Mouse (Mus musculus) frontal cortex, postnatal 10 days (tissue): ENCODE data around the gene Rabep1.
"Not testable (repeated sequence)": the region's sequence is repeated elsewhere in the genome, so short reads cannot be mapped to it uniquely, and the experiment has no call there.

Experiments
- DNase-seq, 2 experiments: peaks; one replicate each; pipeline ENCODE4 v3.0.0; 2022; ENCODE audit warnings: low spot score in 2 of 2, mixed read lengths in 1 of 2

Rabep1 gene

DNA sequence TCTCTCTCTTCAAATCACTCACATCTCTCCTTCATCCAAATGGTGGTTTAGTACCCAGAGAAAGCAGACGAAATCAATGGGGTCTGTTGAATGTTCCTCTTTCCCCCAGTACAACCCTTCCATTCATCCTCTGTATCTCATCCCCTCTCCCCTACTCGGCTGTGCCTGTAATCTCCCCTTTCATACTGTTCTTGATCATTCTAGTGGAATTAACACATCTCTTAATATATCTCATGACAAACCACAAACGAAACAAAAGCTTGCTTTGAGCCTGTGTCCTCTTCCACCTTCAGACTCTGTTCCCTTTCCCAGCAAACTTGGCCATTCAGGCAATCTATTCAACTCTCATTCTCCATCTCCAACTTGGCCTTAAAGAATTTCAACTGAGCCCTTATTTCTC lies 13.4 kb upstream of the Rabep1 start:
- DNase-seq: no peak

DNA sequence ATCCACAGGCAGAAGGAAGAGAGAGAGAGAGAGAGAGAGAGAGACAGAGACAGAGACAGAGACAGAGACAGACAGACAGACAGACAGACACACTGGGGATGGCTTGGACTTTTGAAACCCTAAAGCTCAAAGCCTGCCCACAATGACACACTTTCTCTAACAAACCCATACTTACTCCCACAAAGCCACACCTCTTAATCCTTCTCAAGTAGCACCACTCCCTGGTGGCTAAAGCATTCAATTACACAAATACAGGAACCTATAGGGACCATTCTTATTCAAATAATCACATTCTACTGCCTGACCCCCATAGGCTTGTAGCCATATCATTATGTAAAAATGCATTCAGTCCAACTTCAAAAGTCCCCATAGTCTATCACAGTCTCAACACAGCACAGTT lies 11.2 kb upstream of the Rabep1 start:
- no peak for DNase-seq

DNA sequence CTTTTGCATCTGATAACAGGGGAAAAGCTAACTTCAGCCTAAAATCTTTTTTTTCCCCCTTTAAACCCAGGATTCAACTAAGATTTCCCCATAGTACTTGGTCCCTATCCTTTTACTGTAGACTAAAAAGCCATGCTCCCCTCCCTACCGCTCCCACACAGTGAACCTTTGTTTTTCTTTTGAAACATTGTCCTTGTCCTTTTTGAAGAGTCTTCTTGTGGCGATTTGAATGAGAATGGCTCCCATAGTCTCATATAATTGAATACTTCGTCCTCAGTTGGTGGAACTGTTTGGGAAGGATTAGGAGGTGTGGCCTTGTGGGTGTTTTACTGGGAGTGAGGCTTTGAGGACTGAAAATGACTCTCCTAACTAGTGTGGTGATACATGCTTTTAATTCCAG lies 10.7 kb upstream of the Rabep1 start:
- no peak for DNase-seq

DNA sequence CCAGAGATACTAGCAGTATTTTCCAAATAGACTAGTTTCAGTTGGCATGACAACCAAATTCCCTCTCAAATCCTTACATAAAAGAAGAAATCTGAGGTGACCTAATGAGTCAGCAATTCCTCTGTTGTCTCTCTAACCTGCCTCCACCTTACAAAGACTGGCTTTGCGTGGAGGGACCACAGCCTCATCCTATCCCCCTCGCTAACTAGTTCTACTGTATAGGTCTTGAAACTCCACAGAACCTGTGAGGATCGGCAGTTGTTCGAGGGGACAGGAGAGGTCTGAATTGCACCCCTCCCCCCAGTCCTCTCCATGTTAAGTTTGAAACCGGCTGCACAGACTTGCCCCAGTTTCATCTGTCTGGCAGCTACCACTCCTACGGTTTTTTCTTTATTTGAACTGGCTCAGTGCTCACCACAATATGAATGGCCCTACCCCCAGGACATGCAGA lies 9.2 kb upstream of the Rabep1 start:
- DNase-seq: no peak

DNA sequence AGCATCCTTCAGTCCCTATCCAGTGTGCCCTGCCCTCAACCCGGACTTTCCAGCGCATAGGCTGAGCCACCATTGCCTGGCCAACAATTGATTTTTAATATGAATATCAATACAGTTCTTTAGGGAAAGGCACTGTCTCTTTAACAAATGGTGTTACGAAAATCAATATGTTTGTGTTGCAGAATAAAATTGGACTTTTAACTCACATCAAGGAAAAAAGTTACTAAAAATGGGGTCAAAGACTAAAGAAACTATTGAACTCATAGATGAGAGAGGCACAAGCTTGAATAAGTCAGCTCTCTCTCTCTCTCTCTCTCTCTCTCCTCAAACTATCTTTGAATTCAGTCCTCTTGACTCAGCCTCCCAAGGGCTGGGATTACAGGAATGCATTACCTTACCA lies 7.5 kb upstream of the Rabep1 start:
- no peak for DNase-seq

DNA sequence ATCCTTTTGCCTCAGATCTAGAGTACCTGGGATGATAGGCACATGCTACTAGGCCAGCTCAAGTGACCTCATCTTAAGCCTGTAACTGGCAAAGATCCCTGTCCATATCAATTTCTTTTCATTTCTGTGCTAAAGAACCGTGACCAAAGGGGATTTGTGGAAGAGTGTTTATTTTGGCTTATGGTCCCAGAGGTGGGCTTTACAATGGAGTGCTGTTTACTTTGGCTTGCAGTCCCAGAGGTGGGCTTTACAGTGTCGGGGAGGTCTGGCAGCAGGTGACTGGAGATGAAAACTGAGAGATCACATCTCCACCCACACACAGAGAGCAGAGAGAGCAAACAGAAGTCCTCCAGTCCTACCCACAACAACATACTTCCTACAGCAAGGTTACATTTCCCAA lies 6.0 kb upstream of the Rabep1 start:
- DNase-seq: no peak

DNA sequence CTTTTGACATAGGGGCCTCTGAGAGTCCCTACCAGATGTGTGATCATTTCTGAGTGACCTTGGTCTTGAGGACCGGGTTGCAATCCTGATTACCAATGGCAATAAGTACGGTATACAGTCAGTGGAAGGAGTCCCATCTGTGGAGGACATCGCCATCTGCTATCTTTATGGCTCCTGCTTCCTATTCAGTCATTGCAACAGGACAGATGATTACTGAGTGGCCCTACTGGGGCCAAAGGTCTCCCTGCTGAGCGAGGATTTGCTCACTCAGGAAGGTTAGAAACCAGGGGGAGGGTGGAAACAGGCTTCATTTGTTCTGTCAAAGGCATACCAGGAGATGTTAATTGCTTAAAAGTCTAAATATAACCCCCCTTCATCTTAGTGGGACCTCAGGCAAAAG lies 1.6 kb upstream of the Rabep1 start:
- no peak for DNase-seq

DNA sequence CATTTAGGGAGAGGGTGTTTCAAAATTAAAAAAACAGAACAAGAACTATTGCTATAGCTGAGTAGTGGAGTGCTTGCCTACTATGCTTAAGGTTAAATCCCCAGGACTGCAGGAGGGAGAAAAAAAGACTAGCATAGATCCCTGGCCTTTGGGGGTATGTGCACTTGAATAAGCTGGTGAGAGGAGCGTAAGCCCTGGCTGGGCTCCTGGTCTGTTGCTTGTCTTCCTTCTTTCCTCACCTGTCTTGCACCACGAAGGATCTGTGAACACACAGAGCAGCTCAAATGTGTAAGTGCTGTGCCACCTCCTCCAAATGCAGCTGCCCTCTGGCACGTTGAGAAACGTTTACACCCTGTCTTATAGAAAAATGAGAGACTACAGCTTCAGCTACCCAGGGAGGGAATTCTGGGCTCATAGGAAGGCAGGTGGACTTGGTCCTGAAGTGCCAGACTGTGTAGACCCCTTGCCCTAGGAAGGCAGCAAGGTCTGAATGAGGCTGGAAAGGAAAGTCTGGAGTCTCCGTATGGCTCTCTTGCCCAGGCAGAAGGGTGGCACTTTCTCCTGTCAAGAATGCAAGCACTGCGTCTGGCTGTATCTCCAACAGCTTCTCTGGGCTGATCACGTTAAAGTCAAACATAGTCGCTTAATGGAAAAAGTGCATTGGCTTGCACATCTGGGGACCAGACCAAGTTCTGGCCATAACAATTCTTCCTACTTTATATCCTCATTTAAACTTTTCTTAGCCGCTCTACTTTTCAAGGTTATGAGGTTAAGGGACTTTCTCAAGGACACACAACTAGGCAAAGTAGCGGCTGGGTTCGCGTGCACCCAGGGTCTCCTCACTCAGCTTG lies 652 bp upstream of the Rabep1 start:
- no peak for DNase-seq

DNA sequence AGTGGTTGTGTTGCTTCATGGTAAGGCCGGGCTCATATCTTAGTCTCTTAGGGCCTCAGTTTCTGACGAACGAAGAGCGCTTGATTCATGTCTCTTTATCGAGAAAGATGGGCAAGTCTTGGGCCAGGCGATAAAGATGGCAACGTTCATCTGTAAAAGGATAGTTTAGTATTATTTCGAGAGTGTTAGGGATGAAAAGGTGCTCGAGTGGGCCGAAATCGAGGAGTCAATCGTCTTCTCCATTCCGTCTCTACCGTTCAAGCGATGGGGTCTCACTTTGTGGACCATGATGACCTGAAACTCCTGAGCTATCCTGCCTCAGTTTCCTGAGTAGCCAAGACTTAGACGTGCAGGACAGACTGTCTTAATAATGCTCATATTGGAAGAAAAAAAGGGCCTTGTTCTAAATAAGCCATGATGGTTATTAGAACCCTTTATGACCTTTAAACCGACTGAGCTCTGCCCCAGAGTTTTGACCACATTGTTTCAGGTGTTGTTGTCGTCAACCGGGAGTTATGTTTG lies 940 bp downstream of the Rabep1 start:
- DNase-seq: no peak

DNA sequence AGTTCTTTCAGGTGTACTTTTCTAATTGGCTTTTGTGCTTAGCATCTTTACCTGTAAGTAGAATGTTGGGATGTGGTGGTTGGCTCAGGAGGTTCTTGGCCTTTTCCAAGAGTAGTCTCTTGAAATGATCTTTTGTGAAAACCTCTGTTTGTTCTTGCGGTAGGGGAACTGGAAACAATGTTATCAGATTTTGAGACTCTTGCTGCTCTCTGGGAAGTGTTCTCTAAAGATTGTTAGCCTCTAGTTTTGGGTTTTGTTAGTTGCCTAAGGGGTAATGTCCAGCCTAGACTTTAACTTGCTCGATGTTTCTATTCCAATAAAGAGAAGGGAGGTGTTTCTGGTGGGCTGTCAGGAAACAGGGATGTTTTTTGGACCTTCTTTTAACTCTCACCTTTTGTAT lies 1.5 kb downstream of the Rabep1 start:
- DNase-seq: no peak

DNA sequence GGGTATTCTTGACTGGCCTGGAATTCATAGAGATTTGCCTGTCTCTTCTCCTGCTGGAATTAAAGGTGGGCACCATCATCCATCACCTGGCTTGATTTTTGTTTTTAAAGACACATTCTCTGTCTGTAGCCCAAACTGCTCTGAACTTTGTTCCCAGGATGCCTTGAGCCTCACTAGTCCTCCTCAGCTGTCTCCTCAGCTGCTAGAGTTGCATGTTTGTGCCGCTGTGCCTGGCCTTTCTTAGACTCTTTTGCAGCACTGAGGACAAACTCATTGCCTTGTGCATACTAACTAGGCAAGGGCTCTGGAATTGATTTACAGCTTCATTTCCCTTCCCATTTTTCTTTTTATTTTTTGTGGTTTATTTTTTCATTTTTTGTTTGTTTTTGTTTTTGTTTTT lies 15.8 kb downstream of the Rabep1 start:
- DNase-seq: no peak

DNA sequence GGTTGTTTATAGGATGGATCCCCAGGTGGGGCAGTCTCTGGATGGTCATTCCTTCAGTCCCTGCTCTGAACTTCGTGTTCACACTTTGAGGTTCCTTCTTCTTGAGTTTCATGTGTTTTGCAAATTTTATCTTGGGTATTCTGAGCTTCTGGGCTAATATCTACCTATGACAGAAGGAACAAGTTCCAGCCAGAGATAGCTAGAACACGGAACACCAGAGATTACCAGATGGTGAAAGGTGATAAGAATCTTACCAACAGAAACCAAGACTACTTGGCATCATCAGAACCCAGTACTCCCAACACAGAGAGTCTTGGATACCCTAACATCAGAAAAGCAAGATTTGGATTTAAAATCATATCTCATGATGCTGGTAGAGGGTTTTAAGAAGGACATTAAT lies 18.6 kb downstream of the Rabep1 start:
- DNase-seq: not testable (repeated sequence)

DNA sequence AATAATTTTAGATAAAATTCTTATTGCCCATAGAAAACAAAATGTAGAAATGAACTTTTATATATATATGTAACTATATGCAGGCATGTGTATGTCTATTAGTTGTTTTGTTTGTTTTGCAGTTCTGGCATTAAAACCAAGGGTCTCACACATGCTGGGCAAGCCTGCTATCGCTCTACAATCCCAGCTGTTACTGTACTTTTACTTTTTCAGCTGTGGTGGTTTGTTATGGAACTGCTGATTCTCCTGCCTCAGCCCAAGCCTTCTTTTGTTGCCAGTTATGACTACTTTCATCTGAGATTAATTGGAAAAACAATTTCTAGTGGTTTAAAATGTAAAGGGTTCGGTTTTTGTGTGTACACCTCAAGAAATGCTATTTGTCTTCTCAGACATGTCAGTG lies 20.6 kb downstream of the Rabep1 start:
- no peak for DNase-seq

DNA sequence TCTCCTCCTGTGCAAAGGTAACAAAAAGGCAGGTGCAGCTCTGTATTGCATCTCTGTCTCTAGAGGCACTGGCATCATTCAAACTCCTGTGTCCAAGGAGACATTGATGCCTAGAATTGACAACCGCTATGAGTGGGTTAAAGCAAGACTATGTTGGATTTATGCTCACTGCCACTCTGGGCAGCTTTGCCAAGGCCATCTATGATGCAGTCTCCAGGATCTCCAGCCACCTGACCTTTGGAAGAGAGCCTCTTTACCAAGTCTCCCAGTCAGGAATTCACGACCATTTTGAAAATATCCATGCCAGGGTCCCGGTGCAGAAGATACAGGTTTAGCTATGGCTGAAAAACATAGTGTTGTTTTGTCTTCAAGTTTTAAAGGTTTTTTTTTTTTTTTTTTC lies 24.7 kb downstream of the Rabep1 start:
- no peak for DNase-seq

DNA sequence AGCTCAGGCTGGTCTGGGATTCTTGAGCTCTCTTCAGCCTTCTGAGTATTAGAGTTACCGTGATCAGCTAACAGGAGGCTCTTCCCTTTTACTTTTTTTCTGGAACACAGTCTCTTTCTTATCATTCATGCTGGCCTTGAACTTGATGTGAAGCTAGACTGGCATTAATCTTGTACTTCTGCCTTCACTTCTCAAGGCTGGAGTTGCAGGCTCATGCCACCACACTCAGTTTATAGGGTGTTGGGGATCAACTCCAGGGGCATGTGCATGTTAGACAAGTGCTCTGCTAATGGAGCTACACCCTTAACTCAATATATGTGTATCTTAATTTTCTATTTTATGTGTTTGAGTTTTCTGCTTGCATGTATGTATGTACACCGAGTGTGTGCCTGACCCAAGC lies 25.2 kb downstream of the Rabep1 start:
- no peak for DNase-seq

DNA sequence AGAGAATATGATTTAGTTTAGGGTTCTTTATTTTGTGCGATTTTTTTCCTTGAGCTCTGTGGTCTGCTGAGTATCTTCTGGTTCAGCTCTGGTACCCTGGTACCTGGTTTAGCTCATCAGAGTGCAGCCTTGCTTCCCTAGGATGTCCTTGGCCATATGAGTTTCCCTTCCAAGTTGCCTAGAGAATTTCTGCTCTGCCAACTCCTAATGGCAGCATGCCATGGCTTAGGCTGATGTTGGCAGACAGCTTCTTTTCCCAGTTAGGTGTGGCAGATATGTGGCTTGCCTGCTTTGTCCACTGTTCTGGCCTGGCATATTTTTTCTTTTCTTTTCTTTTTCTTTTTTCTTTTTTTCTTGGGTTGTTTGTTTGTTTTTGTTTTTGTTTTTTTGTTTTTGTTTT lies 25.8 kb downstream of the Rabep1 start:
- peak; percentile 15 to 44 for DNase-seq

DNA sequence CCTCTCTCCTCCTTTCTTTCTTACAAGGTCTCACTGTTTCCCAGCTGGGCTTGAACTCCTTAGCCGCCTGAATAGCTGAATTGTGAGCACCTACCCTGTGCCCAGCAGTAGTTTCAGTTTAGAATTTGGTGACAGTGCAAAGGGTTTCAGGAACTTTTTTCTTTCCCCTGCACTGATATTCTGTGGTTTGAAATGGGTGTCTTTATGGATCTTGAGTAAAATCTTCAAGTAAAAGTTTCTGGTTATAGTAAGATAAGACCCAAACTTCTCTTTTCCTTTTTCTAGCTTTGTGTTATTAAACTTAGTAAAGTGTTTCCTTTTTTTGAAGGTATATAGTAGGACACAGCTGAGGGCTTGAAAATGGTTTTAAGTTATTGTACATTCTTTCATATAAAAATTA lies 26.5 kb downstream of the Rabep1 start:
- DNase-seq: no peak

DNA sequence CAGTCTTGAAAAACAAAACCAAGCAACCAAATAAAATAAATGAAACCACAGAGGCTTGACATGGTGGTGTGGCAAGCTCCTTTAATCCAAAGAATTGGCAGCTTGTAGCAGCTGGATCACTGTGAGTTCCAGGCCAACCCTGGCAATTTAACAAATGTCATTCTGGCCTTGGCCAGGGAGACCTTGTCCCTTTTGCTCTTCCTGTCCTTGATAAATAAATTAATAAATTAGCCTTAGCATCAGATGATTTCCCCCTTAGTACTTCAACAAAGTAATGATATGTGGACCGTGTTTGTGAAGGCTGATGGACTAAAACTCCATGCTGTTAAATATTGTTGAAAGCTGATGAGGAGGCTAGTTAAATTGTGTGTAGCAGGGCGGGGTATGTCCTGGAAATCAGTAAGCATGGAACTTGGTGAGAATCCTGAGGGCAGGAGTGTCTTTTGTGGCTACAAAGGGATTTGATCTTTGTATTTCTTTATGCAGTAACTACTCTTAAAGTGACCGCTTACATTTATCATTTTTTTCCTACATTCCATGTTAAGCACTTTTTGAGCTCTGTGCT lies 27.3 kb downstream of the Rabep1 start:
- no peak for DNase-seq

DNA sequence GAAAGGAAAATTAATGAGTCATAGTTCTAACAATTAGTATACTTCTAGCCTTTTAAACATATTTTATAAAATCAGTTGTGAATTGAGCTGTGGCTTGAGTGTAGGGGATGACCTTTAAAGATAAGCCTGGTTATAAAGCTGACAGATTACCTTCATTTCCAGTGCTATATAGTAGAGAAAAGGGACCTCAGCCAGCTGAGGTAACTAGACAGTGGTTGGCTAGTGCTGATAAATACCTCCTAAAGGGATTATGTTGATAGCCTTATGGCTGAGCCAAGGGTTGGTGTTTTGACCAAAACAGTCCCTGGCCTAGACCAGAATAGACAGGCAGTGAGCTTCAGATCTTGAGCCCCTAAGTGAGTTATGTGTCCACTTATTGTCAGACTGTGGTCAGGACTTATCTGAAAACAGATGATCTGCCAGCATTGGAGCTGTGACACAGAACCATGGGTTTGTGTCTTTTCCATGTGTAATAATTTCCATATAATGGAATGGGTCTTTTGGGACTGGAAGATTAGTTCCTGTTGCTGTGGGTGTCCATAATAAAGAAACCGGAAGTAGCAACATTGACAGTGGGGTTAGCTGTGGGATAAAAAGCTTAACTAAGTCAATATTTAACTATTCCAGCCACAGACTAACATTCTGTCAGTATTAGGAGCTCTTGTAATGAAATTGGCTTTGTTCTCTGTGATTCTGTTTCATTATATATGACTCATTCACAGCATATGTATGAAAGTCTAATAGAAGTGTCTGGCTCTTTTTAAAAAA lies 29.5 kb downstream of the Rabep1 start:
- DNase-seq: no peak

DNA sequence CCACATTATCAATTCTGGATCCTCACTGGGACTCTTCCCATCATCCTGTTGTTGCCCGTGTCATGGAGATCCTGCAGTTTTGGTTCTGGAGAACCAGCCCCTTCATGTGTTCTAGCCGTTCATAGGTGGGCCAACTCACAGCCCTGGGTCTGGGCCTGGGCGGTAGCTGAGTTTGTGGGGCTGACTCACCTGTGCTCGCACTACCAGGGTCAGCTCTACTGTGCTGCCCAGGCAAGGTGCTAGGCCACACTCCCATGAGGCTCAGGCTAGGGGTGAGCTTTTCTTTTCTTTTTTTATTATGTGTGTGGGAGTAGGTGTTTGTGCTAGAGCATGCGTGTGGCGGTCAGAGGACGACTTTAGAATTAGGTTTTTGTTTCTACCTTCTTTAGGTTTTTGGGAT lies 33.1 kb downstream of the Rabep1 start:
- no peak for DNase-seq

DNA sequence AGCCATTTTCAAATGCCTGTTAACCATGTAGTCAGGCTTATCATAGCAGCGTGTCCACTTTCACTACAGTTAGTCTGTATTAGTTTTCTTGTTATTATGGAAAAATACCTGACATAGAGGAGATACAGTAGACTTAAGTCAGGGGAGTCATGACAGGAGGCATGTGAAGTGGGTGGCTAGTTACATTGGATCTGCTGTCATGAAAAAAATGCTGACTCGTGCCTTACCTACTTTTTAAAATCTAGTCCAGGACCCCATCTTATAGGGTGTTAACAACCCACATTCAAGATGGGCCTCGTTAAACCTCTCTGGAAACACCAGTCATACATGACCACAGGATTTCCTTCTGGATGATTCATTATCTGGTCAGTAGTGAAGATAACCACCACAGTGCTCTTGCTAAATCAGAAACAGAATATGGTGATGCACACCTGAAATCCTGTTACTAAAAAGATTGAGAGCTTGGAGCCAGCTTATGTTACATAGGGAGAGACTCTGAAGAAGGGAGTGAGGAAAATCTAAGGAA lies 38.4 kb downstream of the Rabep1 start:
- DNase-seq: no peak

DNA sequence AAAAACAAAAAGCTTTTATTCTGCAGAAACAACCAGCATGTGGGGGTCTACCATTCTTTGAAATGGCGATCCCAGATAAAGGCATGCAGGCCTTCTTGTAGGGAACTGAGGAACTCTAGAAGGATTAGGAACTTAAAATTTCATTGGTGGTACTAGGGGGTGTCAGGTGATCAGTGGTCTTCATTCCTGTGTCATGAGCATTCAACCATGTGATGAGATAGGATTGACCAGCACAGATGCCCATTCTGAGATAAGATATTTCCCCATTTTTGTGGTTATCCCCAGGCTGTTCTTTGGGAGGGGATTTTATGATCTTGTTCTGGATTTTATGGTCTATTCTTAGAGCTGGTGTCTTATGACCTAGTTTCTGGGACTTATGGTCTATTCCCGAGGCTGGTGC lies 46.1 kb downstream of the Rabep1 start:
- no peak for DNase-seq
